Mouse (Mus musculus) erythroid progenitor cell, adult 5-6 weeks (primary cell): ENCODE data around the gene Gripap1. TPM values are rescaled to one million over a fixed set of nuclear protein-coding genes. Genes with fewer than 3 reads are reported as not detected.

Source experiments
- ATAC-seq: replicated peaks from 2 replicates; pipeline ENCODE4 v1.8.0; 2016; ENCODE audit warnings: moderate number of reproducible peaks, mild to moderate bottlenecking, moderate TSS enrichment, inconsistent platforms; ENCODE audit not compliant: poor library complexity, low FRiP score, severe bottlenecking
- total RNA-seq, 2 experiments: library from RNA; stranded (forward) in 1 of 2; stranded (reverse) in 1 of 2; fragments of 150-400 nt in 1 of 2; fragments of 186-747, 209-891 nt in 1 of 2; gene quantifications; 2 replicates each; pipeline versions ENCODE4 v1.2.3 to v1.2.4; 2015 to 2017; ENCODE audit warnings: low replicate concordance in 2 of 2

Gripap1 gene
- total RNA-seq (2015; ENCODE audit: low replicate concordance) (91.0 and 94.4 TPM in 2 replicates), total RNA-seq (2017; ENCODE audit: low replicate concordance) (87.0 and 176 TPM in 2 replicates)

- peak; percentile 97 for ATAC-seq
Observed at GRCm38 (mm10) chrX:7789542-7790136, at the start of gene Gripap1. Gene Gripap1 (plus strand): TSS chrX:7789765.

- no peak for ATAC-seq
Observed at GRCm38 (mm10) chrX:7740082-7740819, 49.3 kb upstream of the Gripap1 start.

GRCm38 (mm10) chrX:7741103-7741502 is 48.5 kb upstream of the Gripap1 start:
- 0 out of 2 replicates have a peak, but pooled peaks have one; percentile 14 for ATAC-seq

- ATAC-seq, result no peak
Observed at GRCm38 (mm10) chrX:7743470-7743869, 46.1 kb upstream of the Gripap1 start.

GRCm38 (mm10) chrX:7744940-7745339 is 44.6 kb upstream of the Gripap1 start:
- ATAC-seq, result no peak

GRCm38 (mm10) chrX:7745429-7745828 is 44.1 kb upstream of the Gripap1 start:
- ATAC-seq, result no peak

- ATAC-seq, result 0 out of 2 replicates have a peak, but pooled peaks have one; percentile 19
Observed at GRCm38 (mm10) chrX:7750432-7751116, 39.0 kb upstream of the Gripap1 start, which contains the start of gene Ccdc120. Gene Ccdc120 (minus strand): TSS chrX:7750905.

GRCm38 (mm10) chrX:7753627-7754026 is 35.9 kb upstream of the Gripap1 start:
- ATAC-seq, result peak; percentile 80; the same call in 1 of the 2 replicates

GRCm38 (mm10) chrX:7762137-7762920 is 27.2 kb upstream of the Gripap1 start, which contains the start of gene Tfe3:
Gene Tfe3 (plus strand): TSS chrX:7762560.
- ATAC-seq, result peak; percentile 97

GRCm38 (mm10) chrX:7762921-7763197 is 26.7 kb upstream of the Gripap1 start:
- ATAC-seq, result no peak

- ATAC-seq, result no peak
Observed at GRCm38 (mm10) chrX:7763631-7764393, 25.8 kb upstream of the Gripap1 start.

GRCm38 (mm10) chrX:7764657-7765280 is 24.8 kb upstream of the Gripap1 start:
- ATAC-seq, result no peak

GRCm38 (mm10) chrX:7765281-7765670 is 24.3 kb upstream of the Gripap1 start:
- ATAC-seq, result no peak

- ATAC-seq, result no peak
Observed at GRCm38 (mm10) chrX:7765764-7766163, 23.8 kb upstream of the Gripap1 start.

- peak; percentile 72 for ATAC-seq
Observed at GRCm38 (mm10) chrX:7769302-7770017, 20.1 kb upstream of the Gripap1 start.

GRCm38 (mm10) chrX:7772766-7773165 is 16.8 kb upstream of the Gripap1 start:
- ATAC-seq, result no peak

GRCm38 (mm10) chrX:7775501-7776205 is 13.9 kb upstream of the Gripap1 start:
- ATAC-seq, result no peak
